Mouse (Mus musculus): ENCODE measurements around the gene Scd3. TPM values are rescaled to one million over a fixed set of nuclear protein-coding genes. Genes with fewer than 3 reads are reported as not detected.
A peak's percentile ranks its signal among the peaks of the same experiment; 100 is the strongest.
"Not testable (repeated sequence)": the region's sequence is repeated elsewhere in the genome, so short reads cannot be mapped to it uniquely, and the experiment has no call there.

The Scd3 gene
- polyA plus RNA-seq, 1 experiment from 2014 or later = 0.19 TPM

DNA sequence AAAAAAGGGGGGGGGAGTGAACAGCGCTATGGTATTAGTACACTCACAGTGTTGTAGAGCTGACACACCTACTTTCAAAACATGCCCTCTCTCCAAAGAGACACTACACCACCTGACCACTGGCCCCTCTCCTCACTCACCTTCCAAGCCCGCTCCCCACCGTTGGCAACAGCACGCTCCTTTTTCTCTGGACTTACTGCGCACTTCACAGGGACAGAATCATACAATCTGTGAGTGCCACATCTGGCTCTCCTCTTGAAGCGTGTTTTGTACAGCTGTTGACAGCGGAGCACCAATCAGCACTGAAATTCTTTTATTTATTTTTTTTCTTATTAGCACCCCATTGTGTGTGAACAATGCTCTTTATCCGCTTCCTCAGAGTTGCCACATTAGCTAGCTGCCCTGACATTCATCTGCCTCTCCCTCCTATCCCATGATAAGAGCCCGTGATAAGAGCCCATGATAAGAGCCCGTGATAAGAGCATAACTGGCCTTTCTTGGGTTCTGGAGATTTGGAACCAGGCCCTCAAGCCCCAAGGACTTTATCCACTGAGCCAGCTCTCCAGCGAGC, 43.4 kb downstream of the Scd3 start:
- DNase-seq (ENCODE audit: low spot score) (no peak), ATAC-seq (replicated peaks; ENCODE audit: low FRiP score, low TSS enrichment, low read depth) (no peak)
- Histone ChIP-seq H3K27me3 (replicated peaks; ENCODE audit: control insufficient read depth, insufficient read depth, low read length) (no peaks in the 10 kb centered on the region), H3K9ac (ENCODE audit: low read length) (no peak overlapping the region), H3K4me2 (ENCODE audit: low read length) (peak overlapping the region; percentile 81), H3K4me3 (ENCODE audit: low read depth, low read length) (no peak overlapping the region; the same call in 1 of the 2 replicates), H3K36me3 (ENCODE audit: control insufficient read depth, insufficient read depth, low read length) (no peaks in the 10 kb centered on the region), H3K4me1 (replicated peaks; ENCODE audit: control insufficient read depth, insufficient read depth, low read length) (peaks cover 17% of the 10 kb centered on the region; the same call in 1 of the 2 replicates), H3K9me3 (ENCODE audit: control insufficient read depth, low read length) (no peaks in the 10 kb centered on the region), H3K27ac (ENCODE audit: low read depth) (no peak overlapping the region)
- 62% methylated on average over 11 of the region's 11 CpGs for WGBS

DNA sequence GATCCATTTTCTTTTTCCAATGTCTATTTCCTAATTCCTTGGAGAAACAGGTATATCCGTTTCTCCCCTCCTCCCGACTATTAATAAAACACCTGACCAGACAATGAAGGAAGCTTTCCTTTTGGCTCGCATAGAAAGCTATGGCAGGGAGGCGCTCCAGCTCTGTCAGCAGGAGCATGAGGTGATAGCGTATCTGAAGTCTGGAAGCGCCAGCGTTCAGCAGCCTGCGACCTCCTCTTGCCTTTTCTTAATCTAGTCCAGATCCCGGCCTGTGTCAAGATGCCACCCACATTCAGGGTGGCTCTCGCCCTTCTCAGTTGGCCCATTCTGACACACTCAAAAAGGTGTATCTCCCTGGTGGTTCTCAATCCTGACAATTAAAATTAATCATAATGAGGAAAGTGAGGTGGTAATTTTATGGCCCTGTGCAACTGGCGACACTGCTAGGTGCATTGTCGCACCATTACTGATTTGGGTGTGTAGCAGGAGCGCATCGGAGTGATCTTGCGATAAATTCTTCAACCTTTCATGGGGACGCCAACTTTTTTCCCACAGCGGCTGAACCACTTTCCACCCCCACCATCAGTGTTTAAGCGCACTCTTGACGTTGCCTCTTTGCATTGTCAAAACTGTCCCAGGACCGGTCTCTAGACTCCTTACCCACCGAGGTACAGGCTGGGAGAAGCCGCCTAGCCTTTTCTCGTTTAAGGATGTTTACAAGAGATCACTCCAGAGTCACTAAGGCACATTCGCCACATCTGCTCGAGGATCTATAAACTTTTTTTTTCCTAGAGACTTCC, 44.4 kb downstream of the Scd3 start:
- Histone ChIP-seq H3K27ac (ENCODE audit: low read depth) (peak overlapping the region; percentile 95), H3K9ac (ENCODE audit: low read length) (peak overlapping the region; percentile 59), H3K9me3 (ENCODE audit: control insufficient read depth, low read length) (no peaks in the 10 kb centered on the region), H3K27me3 (replicated peaks; ENCODE audit: control insufficient read depth, insufficient read depth, low read length) (no peaks in the 10 kb centered on the region), H3K4me1 (replicated peaks; ENCODE audit: control insufficient read depth, insufficient read depth, low read length) (peaks cover 17% of the 10 kb centered on the region; the same call in 1 of the 2 replicates), H3K36me3 (ENCODE audit: control insufficient read depth, insufficient read depth, low read length) (no peaks in the 10 kb centered on the region), H3K4me3 (ENCODE audit: low read depth, low read length) (peak overlapping the region; percentile 41), H3K4me2 (ENCODE audit: low read length) (peak overlapping the region; percentile 81)
- no peak; the same call in 1 of the 2 replicates for ATAC-seq (replicated peaks; ENCODE audit: low FRiP score, low TSS enrichment, low read depth)
- DNase-seq (ENCODE audit: low spot score) = peak; percentile 68
- WGBS = 3% methylated on average over 25 of the region's 25 CpGs

- H3K9ac ChIP-seq (ENCODE audit: low read length) = peak overlapping the region; percentile 59
- no peaks in the 10 kb centered on the region for H3K36me3 ChIP-seq (ENCODE audit: control insufficient read depth, insufficient read depth, low read length)
- peak overlapping the region; percentile 41 for H3K4me3 ChIP-seq (ENCODE audit: low read depth, low read length)
- DNase-seq (ENCODE audit: low spot score) (peak; percentile 96), ATAC-seq (replicated peaks; ENCODE audit: low FRiP score, low TSS enrichment, low read depth) (peak; percentile 98)
- 2% methylated on average over 36 of the region's 36 CpGs for WGBS
- H3K27me3 ChIP-seq (replicated peaks; ENCODE audit: control insufficient read depth, insufficient read depth, low read length) = no peaks in the 10 kb centered on the region
- peaks cover 17% of the 10 kb centered on the region; the same call in 1 of the 2 replicates for H3K4me1 ChIP-seq (replicated peaks; ENCODE audit: control insufficient read depth, insufficient read depth, low read length)
- H3K9me3 ChIP-seq (ENCODE audit: control insufficient read depth, low read length) = no peaks in the 10 kb centered on the region
- H3K27ac ChIP-seq (ENCODE audit: low read depth) = peak overlapping the region; percentile 95
- H3K4me2 ChIP-seq (ENCODE audit: low read length) = peak overlapping the region; percentile 81
Measured at GRCm38 (mm10) chr19:44248081-44248853, 45.2 kb downstream of the Scd3 start.

GRCm38 (mm10) chr19:44248854-44249351, 45.8 kb downstream of the Scd3 start:
- Histone ChIP-seq H3K9me3 (ENCODE audit: control insufficient read depth, low read length) (no peaks in the 10 kb centered on the region), H3K4me1 (replicated peaks; ENCODE audit: control insufficient read depth, insufficient read depth, low read length) (peaks cover 17% of the 10 kb centered on the region; the same call in 1 of the 2 replicates), H3K27me3 (replicated peaks; ENCODE audit: control insufficient read depth, insufficient read depth, low read length) (no peaks in the 10 kb centered on the region), H3K27ac (ENCODE audit: low read depth) (peak overlapping the region; percentile 95), H3K4me2 (ENCODE audit: low read length) (peak overlapping the region; percentile 81), H3K4me3 (ENCODE audit: low read depth, low read length) (peak overlapping the region; percentile 41; the same call in 1 of the 2 replicates), H3K9ac (ENCODE audit: low read length) (no peak overlapping the region), H3K36me3 (ENCODE audit: control insufficient read depth, insufficient read depth, low read length) (no peaks in the 10 kb centered on the region)
- no peak for DNase-seq (ENCODE audit: low spot score)
- no peak for ATAC-seq (replicated peaks; ENCODE audit: low FRiP score, low TSS enrichment, low read depth)
- WGBS = 68% methylated on average over 11 of the region's 11 CpGs

DNA sequence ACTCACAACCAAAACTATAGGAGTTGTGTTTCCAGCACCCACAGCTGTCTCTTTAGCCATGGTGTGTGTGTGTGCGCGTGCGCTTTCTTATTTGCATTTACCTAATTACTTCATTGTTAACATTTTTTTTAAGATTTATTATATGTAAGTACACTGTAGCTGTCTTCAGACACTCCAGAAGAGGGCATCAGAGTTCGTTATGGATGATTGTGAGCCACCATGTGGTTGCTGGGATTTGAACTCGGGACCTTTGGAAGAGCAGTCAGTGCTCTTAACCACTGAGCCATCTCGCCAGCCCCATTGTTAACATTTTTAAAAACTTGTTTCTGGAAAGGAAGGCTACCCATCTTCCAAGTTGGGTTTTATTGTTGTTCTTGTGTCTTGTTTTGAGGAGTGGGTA, 48.1 kb downstream of the Scd3 start:
- H3K27ac ChIP-seq (ENCODE audit: low read depth); H3K4me3 ChIP-seq (ENCODE audit: low read depth, low read length); DNase-seq (ENCODE audit: low spot score); H3K9me3 ChIP-seq (ENCODE audit: control insufficient read depth, low read length); H3K4me2 ChIP-seq (ENCODE audit: low read length); H3K9ac ChIP-seq (ENCODE audit: low read length); H3K27me3 ChIP-seq (replicated peaks; ENCODE audit: control insufficient read depth, insufficient read depth, low read length); ATAC-seq (replicated peaks; ENCODE audit: low FRiP score, low TSS enrichment, low read depth); H3K36me3 ChIP-seq (ENCODE audit: control insufficient read depth, insufficient read depth, low read length): not testable (repeated sequence)
- 92% methylated on average over 6 of the region's 6 CpGs for WGBS
- H3K4me1 ChIP-seq (replicated peaks; ENCODE audit: control insufficient read depth, insufficient read depth, low read length) = peaks cover 14% of the 10 kb centered on the region; the same call in 1 of the 2 replicates

- H3K4me2 ChIP-seq (ENCODE audit: low read length) = no peak overlapping the region
- no peak overlapping the region for H3K4me3 ChIP-seq (ENCODE audit: low read depth, low read length)
- ATAC-seq (replicated peaks; ENCODE audit: low FRiP score, low TSS enrichment, low read depth) = no peak
- DNase-seq (ENCODE audit: low spot score) = no peak
- 65% methylated on average over 12 of the region's 12 CpGs for WGBS
- no peaks in the 10 kb centered on the region for H3K36me3 ChIP-seq (ENCODE audit: control insufficient read depth, insufficient read depth, low read length)
- H3K27me3 ChIP-seq (replicated peaks; ENCODE audit: control insufficient read depth, insufficient read depth, low read length) = no peaks in the 10 kb centered on the region
- H3K4me1 ChIP-seq (replicated peaks; ENCODE audit: control insufficient read depth, insufficient read depth, low read length) = peaks cover 6% of the 10 kb centered on the region; the same call in 1 of the 2 replicates
- no peak overlapping the region for H3K9ac ChIP-seq (ENCODE audit: low read length)
- H3K27ac ChIP-seq (ENCODE audit: low read depth) = no peak overlapping the region
- H3K9me3 ChIP-seq (ENCODE audit: control insufficient read depth, low read length) = no peaks in the 10 kb centered on the region
Measured at GRCm38 (mm10) chr19:44251936-44252558, 49.0 kb downstream of the Scd3 start.

- DNase-seq (ENCODE audit: low spot score); H3K4me3 ChIP-seq (ENCODE audit: low read depth, low read length); H3K9me3 ChIP-seq (ENCODE audit: control insufficient read depth, low read length); H3K27ac ChIP-seq (ENCODE audit: low read depth); H3K36me3 ChIP-seq (ENCODE audit: control insufficient read depth, insufficient read depth, low read length); H3K9ac ChIP-seq (ENCODE audit: low read length); H3K4me2 ChIP-seq (ENCODE audit: low read length); ATAC-seq (replicated peaks; ENCODE audit: low FRiP score, low TSS enrichment, low read depth); H3K4me1 ChIP-seq (replicated peaks; ENCODE audit: control insufficient read depth, insufficient read depth, low read length); H3K27me3 ChIP-seq (replicated peaks; ENCODE audit: control insufficient read depth, insufficient read depth, low read length): not testable (repeated sequence)
- 88% methylated on average over 2 of the region's 4 CpGs for WGBS
Measured at GRCm38 (mm10) chr19:44254106-44254505, 51.0 kb downstream of the Scd3 start.

- no peak overlapping the region for H3K27ac ChIP-seq (ENCODE audit: low read depth)
- H3K36me3 ChIP-seq (ENCODE audit: control insufficient read depth, insufficient read depth, low read length) = no peaks in the 10 kb centered on the region
- H3K4me3 ChIP-seq (ENCODE audit: low read depth, low read length) = no peak overlapping the region
- 85% methylated on average over 13 of the region's 13 CpGs for WGBS
- H3K4me2 ChIP-seq (ENCODE audit: low read length) = no peak overlapping the region
- H3K27me3 ChIP-seq (replicated peaks; ENCODE audit: control insufficient read depth, insufficient read depth, low read length) = no peaks in the 10 kb centered on the region
- no peak for DNase-seq (ENCODE audit: low spot score)
- no peaks in the 10 kb centered on the region for H3K4me1 ChIP-seq (replicated peaks; ENCODE audit: control insufficient read depth, insufficient read depth, low read length)
- ATAC-seq (replicated peaks; ENCODE audit: low FRiP score, low TSS enrichment, low read depth) = no peak
- H3K9me3 ChIP-seq (ENCODE audit: control insufficient read depth, low read length) = no peaks in the 10 kb centered on the region
- H3K9ac ChIP-seq (ENCODE audit: low read length) = no peak overlapping the region
Measured at GRCm38 (mm10) chr19:44257377-44257966, 54.4 kb downstream of the Scd3 start.
